Mouse (Mus musculus): ENCODE results near the gene Grm1.

Grm1 gene

GRCm38 (mm10) chr10:11081611-11082398, at the start of gene Grm1:
Gene Grm1, minus strand, starts transcription at chr10:11082356.
- DNase-seq: peak; percentile 90

- DNase-seq: no peak
Observed at GRCm38 (mm10) chr10:11121781-11122180, 39.6 kb upstream of the Grm1 start.

- no peak for DNase-seq
Observed at GRCm38 (mm10) chr10:11098475-11099044, 16.4 kb upstream of the Grm1 start.

- no peak for DNase-seq
Observed at GRCm38 (mm10) chr10:11086348-11086747, 4.2 kb upstream of the Grm1 start.

GRCm38 (mm10) chr10:11080725-11081610, 1.2 kb downstream of the Grm1 start:
- DNase-seq: peak; percentile 70

GRCm38 (mm10) chr10:11080013-11080724, 2.0 kb downstream of the Grm1 start:
- peak; percentile 68 for DNase-seq

GRCm38 (mm10) chr10:11079506-11079905, 2.6 kb downstream of the Grm1 start:
- peak; percentile 50 for DNase-seq

- no peak for DNase-seq
Observed at GRCm38 (mm10) chr10:11065136-11065535, 17.0 kb downstream of the Grm1 start.

GRCm38 (mm10) chr10:11061318-11062071, 20.7 kb downstream of the Grm1 start:
- peak; percentile 94 for DNase-seq

- DNase-seq: peak; percentile 72
Observed at GRCm38 (mm10) chr10:11049361-11049760, 32.8 kb downstream of the Grm1 start.

- DNase-seq: peak; percentile 79
Observed at GRCm38 (mm10) chr10:11045421-11045820, 36.7 kb downstream of the Grm1 start.

- DNase-seq: no peak
Observed at GRCm38 (mm10) chr10:11044455-11045106, 37.6 kb downstream of the Grm1 start.

GRCm38 (mm10) chr10:11039323-11039722, 42.8 kb downstream of the Grm1 start:
- DNase-seq: no peak

- DNase-seq: no peak
Observed at GRCm38 (mm10) chr10:11032221-11032620, 49.9 kb downstream of the Grm1 start.

- DNase-seq: no peak
Observed at GRCm38 (mm10) chr10:11025764-11026518, 56.2 kb downstream of the Grm1 start.

GRCm38 (mm10) chr10:11018970-11019531, 63.1 kb downstream of the Grm1 start:
- DNase-seq: no peak

- no peak for DNase-seq
Observed at GRCm38 (mm10) chr10:11013653-11014052, 68.5 kb downstream of the Grm1 start.

GRCm38 (mm10) chr10:10996766-10997165, 85.4 kb downstream of the Grm1 start:
- no peak for DNase-seq

GRCm38 (mm10) chr10:10991708-10992107, 90.4 kb downstream of the Grm1 start:
- DNase-seq: no peak

- no peak for DNase-seq
Observed at GRCm38 (mm10) chr10:10971311-10971710, 110.8 kb downstream of the Grm1 start.

Data from cerebellum, adult 9-10 months (tissue).